Mouse (Mus musculus) lung, postnatal 0 days (tissue): Measurements from ENCODE around the gene Zfp804b.

Source experiments
- CTCF ChIP-seq: IDR thresholded peaks from 2 replicates; pipeline ENCODE4 v1.5.1; 2016; ENCODE audit warnings: antibody characterized with exemption, mild to moderate bottlenecking
- EP300 ChIP-seq: IDR thresholded peaks from 2 replicates; pipeline ENCODE4 v1.6.1; 2016; ENCODE audit warnings: antibody characterized with exemption, mild to moderate bottlenecking, control low read depth

DNA sequence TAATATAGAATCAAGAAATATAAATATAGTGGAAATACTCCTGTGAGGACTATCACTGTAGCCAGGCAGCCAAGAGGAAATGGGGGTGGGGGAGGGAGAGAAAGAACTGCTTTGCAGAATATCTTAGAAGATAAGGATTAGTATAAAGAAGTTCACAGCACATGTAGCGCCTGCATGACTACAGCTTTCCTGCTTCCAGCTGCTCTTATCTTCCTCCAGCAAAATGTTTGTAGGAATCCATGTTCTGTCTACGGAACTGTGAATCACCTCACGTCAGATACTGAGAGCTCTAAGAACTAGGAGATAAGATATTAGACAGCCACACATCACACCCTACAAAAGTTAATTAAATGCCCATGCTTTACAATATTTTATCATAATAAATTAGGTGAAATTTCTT lies 433.3 kb downstream of the Zfp804b start:
- TF ChIP-seq CTCF (no peak), EP300 (no peak)
